ENCODE assay signal across 8 mouse cellular contexts in genomic region chr19:59193986-59194820, GRCm38 (mm10). TPM values are rescaled to one million over a fixed set of nuclear protein-coding genes. Genes with fewer than 3 reads are reported as not detected.
A peak's percentile ranks its signal among the peaks of the same experiment; 100 is the strongest.
DNase-seq lines count a peak whose midpoint lies in the region; ATAC-seq and TF ChIP-seq lines count a peak whose summit lies in the region.

No protein-coding gene starts in this region.

- TF ChIP-seq EP300 in heart, postnatal 0 days (IDR thresholded peaks at IDR 0.05; ENCODE audit: low read depth): no peak

- DNase-seq in kidney, adult 18-20 months: peak; percentile 34
- no peak for DNase-seq in kidney, postnatal 25 days
- peak; percentile 24 for DNase-seq in adrenal gland, postnatal 14 days
- DNase-seq in heart, postnatal 0 days (ENCODE audit: low spot score): no peak
- peak; percentile 45 for DNase-seq in midbrain, embryonic 14.5 days
- no peak for DNase-seq in right cerebral cortex, postnatal 36 days (ENCODE audit: low spot score in 2 of 2)
- DNase-seq in B cell, adult 2 months: no peak
- no peak for DNase-seq in right cerebral cortex, adult 18-20 months

- no peak for TF ChIP-seq CTCF in heart, postnatal 0 days (IDR thresholded peaks at IDR 0.05; ENCODE audit: low read depth)

- no peak overlapping the region for H3K27ac ChIP-seq in heart, postnatal 0 days (ENCODE audit: low read depth)
- no peak overlapping the region for H3K27ac ChIP-seq in midbrain, embryonic 14.5 days (replicated peaks; ENCODE audit: low read depth, low read length)

- H3K4me1 ChIP-seq in heart, postnatal 0 days (ENCODE audit: control insufficient read depth, insufficient read depth): no peaks in the 10 kb centered on the region
- no peaks in the 10 kb centered on the region for H3K4me1 ChIP-seq in midbrain, embryonic 14.5 days (ENCODE audit: control insufficient read depth, insufficient read depth, low read length)

- no peaks in the 10 kb centered on the region for H3K36me3 ChIP-seq in heart, postnatal 0 days (replicated peaks; ENCODE audit: control insufficient read depth, insufficient read depth, low read length)
- no peaks in the 10 kb centered on the region for H3K36me3 ChIP-seq in midbrain, embryonic 14.5 days (ENCODE audit: control insufficient read depth, insufficient read depth, low read length)

- no peak overlapping the region for H3K9ac ChIP-seq in heart, postnatal 0 days (replicated peaks; ENCODE audit: low read depth, low read length)
- H3K9ac ChIP-seq in midbrain, embryonic 14.5 days (replicated peaks; ENCODE audit: low read length): no peak overlapping the region

- H3K4me3 ChIP-seq in heart, postnatal 0 days (ENCODE audit: low read depth, low read length): peak overlapping the region; percentile 36
- H3K4me3 ChIP-seq in midbrain, embryonic 14.5 days (replicated peaks; ENCODE audit: low read depth, low read length): 0 out of 2 replicates have a peak overlapping the region, but pooled peaks have one; percentile 5

- under 1% methylated on average over 49 of the region's 50 CpGs for WGBS in heart, postnatal 0 days
- WGBS in midbrain, embryonic 14.5 days: under 1% methylated on average over 50 of the region's 50 CpGs

- H3K27me3 ChIP-seq in heart, postnatal 0 days (ENCODE audit: control insufficient read depth, insufficient read depth, low read length): peaks cover 90% of the 10 kb centered on the region
- H3K27me3 ChIP-seq in midbrain, embryonic 14.5 days (ENCODE audit: control insufficient read depth, insufficient read depth, low read length): peaks cover 83% of the 10 kb centered on the region

- ATAC-seq in heart, postnatal 0 days (ENCODE audit: insufficient read depth, low read depth): no peak
- ATAC-seq in midbrain, embryonic 14.5 days (ENCODE audit: low FRiP score, low TSS enrichment): no peak

- peak overlapping the region; percentile 50 for H3K4me2 ChIP-seq in heart, postnatal 0 days (ENCODE audit: low read depth, low read length)
- peak overlapping the region; percentile 12; the same call in 1 of the 2 replicates for H3K4me2 ChIP-seq in midbrain, embryonic 14.5 days (ENCODE audit: low read length)

- H3K9me3 ChIP-seq in heart, postnatal 0 days (replicated peaks; ENCODE audit: control insufficient read depth, low read length): no peaks in the 10 kb centered on the region
- H3K9me3 ChIP-seq in midbrain, embryonic 14.5 days (ENCODE audit: control insufficient read depth, low read length): no peaks in the 10 kb centered on the region

RNA-seq across cellular contexts. Expression of gene Vax1, which starts 24.3 kb away (rescaled TPM):
- not detected in 2 replicates for total RNA-seq in adrenal gland, postnatal 14 days (2021)
- not detected in 2 replicates for total RNA-seq in heart, postnatal 0 days (2014; rRNA removed; ENCODE audit: low replicate concordance)
- polyA plus RNA-seq in heart, postnatal 0 days (2015; fragmentation: Nextera tagmentation; extraction: Ambion mirVana): not detected in 2 replicates
- polyA plus RNA-seq in midbrain, embryonic 14.5 days (2014; fragmentation: Nextera tagmentation; extraction: Ambion mirVana): not detected in 2 replicates

RNA-seq across cellular contexts. Expression of gene Kcnk18, which starts 24.8 kb away (rescaled TPM):
- not detected in 2 replicates for total RNA-seq in adrenal gland, postnatal 14 days (2021)
- not detected in 2 replicates for total RNA-seq in heart, postnatal 0 days (2014; rRNA removed; ENCODE audit: low replicate concordance)
- not detected in 2 replicates for polyA plus RNA-seq in heart, postnatal 0 days (2015; fragmentation: Nextera tagmentation; extraction: Ambion mirVana)
- polyA plus RNA-seq in midbrain, embryonic 14.5 days (2014; fragmentation: Nextera tagmentation; extraction: Ambion mirVana): not detected in 2 replicates

Comparison
In these comparisons a context has a peak if more than half of its experiments do, and no peak if none do; other contexts are left out.
1. DNase-seq: peak in kidney, adult 18-20 months (single experiment), adrenal gland, postnatal 14 days (single experiment) and midbrain, embryonic 14.5 days (single experiment); none in kidney, postnatal 25 days (0 of 2), heart, postnatal 0 days (single experiment), right cerebral cortex, postnatal 36 days (0 of 2), B cell, adult 2 months (0 of 2) and right cerebral cortex, adult 18-20 months (single experiment).